Mouse (Mus musculus) testis, adult 2 months (tissue): ENCODE measurements around the gene Gm8127.
"Not testable (repeated sequence)": the region's sequence is repeated elsewhere in the genome, so short reads cannot be mapped to it uniquely, and the experiment has no call there.

Source experiments
- CTCF ChIP-seq: fragments of 200-500 bp; IDR thresholded peaks from 2 replicates; pipeline ENCODE4 v1.5.1; 2012; ENCODE audit warnings: low read depth, mild to moderate bottlenecking, inconsistent platforms, low read length, moderate library complexity; ENCODE audit not compliant: control insufficient read depth, insufficient read depth, insufficient replicate concordance
- POLR2A ChIP-seq: fragments of 200-500 bp; IDR thresholded peaks from 2 replicates; pipeline ENCODE4 v1.6.1; 2012; ENCODE audit warnings: low read depth, mild to moderate bottlenecking, inconsistent platforms, low read length, moderate library complexity; ENCODE audit not compliant: control insufficient read depth

GRCm38 (mm10) chr14:43293503-43293902 lies at the start of gene Gm8127:
- TF ChIP-seq CTCF, POLR2A: not testable (repeated sequence)
